Mouse (Mus musculus): ENCODE measurements around the gene Dpf3. TPM values are rescaled to one million over a fixed set of nuclear protein-coding genes. Genes with fewer than 3 reads are reported as not detected.

The Dpf3 gene
- total RNA-seq, 2 experiments from 2014 or later, result 27.4 to 29.4 TPM

DNA sequence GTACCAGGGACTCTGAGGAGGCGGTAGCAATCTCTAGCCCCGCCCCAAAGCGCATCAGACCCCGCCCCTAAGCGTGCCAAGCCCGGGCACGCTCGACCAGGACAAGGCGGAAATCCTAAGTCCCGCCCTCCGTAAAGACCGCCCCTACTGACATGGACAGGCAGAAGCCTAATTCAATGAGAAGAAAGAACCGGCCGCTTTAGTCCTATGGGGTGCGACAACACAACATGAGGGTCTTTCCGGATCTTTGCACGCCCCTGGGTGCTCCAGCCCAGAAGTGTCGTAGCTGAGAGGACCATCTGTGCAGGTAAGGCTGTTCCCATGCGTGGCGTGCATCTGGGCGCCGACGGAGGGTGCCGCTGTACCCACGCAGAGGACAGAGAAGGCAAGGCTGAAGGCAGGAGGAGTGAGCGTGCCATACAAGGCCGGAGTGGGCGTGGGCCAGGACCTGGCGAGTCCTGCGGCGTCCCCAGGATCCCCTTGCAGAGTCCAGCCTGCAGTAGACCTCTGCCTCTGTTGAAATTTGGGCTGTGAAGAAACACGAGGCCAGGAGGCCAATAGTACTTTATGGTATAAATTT is 32.9 kb upstream of the Dpf3 start, which contains the start of gene Dcaf4:
TSS of gene Dcaf4 (plus strand) at position 156 of the 580 bp plus-strand sequence.
- peak; percentile 31 for TF ChIP-seq CTCF (conservative IDR thresholded peaks at IDR 0.05)
- H3K27ac ChIP-seq, result peak within 1 kb of the TSS; percentile 84
- H3K4me3 ChIP-seq, result peak within 1 kb of the TSS; percentile 76
- peak; percentile 94 to 97 for DNase-seq (ENCODE audit: low spot score in 2 of 2)

DNA sequence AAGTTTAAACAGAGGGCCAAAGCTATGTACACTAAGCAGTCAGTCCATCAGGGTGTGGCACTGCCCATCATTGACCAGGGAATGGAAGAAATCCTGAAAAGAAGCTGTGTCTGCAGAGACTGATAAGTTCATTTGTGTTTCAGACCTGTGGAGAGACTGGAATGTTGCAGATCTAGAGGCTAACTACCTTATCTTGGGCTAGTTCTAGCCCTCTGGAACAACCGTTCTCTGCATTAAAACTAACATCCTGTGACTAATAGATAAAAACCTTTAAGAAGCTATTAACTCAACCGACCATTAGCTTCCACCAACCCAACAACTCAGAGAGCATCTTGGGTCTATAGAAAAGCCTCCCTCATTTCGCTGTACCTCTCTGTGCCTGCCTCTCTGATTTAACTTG is 30.1 kb upstream of the Dpf3 start:
- no peak for DNase-seq (ENCODE audit: low spot score in 2 of 2)
- Histone ChIP-seq H3K4me3 (no peak overlapping the region), H3K27ac (no peak overlapping the region)
- TF ChIP-seq CTCF (conservative IDR thresholded peaks at IDR 0.05), result no peak

DNA sequence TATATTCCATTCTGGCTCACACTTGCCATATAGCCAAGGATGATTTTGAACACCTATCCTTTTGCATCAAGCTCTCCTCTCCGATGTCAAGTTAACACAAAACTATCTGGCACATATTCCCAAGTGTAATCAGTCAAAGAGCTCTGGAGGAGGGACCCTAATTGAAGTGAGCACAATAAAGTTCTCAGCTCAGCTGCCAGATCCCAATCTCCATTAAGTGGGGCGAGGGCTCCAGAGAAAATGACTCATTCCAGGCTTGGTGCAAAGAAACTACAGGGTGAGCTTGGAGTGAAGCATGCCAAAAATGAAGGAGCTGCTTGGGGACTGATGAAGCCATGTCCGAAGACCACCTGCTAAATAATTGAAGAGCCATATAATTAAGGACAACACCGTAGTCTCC is 26.7 kb upstream of the Dpf3 start:
- no peak for TF ChIP-seq CTCF (conservative IDR thresholded peaks at IDR 0.05)
- Histone ChIP-seq H3K4me3 (no peak overlapping the region), H3K27ac (no peak overlapping the region)
- no peak for DNase-seq (ENCODE audit: low spot score in 2 of 2)

DNA sequence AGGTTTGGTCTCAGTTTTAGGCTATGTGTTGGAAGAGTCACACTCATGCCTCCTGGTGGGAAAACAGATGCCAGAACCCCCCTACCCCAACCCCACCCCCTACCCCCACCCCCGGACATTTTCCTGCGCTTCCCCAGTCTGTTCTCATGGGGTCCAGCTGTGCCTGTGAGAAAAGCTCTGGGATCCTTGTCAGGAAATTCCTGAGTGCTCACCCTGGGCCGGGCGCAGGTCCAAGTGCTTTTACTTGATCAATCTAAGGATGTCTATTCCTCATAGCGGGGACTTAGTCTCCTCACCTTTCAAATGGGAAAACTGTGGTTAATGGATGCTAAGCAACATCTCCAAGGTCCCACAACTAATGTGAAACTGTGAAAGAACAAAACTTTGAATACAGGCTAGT is 25.7 kb upstream of the Dpf3 start:
- Histone ChIP-seq H3K4me3 (no peak overlapping the region), H3K27ac (no peak overlapping the region)
- no peak for TF ChIP-seq CTCF (conservative IDR thresholded peaks at IDR 0.05)
- no peak for DNase-seq (ENCODE audit: low spot score in 2 of 2)

DNA sequence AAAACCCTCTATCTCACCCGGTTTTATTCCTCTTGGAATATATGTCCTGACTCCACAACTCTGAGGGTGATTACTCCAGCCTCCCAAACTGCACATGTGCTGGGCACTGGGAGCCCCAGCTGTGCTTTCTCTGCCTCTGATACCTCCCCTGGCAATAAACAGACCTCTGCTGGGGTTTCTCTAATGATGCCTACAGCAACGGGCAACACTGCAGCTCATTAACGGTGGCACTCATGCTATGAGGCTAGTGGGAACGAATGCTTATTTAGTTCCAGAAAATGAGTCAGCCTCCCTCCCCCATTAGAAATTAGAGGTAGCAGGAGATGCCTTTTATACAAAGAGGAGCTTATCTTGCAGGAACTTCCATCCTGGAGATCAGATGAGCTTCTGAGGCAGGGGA is 25.3 kb upstream of the Dpf3 start:
- Histone ChIP-seq H3K4me3 (no peak overlapping the region), H3K27ac (0 out of 2 replicates have a peak overlapping the region, but pooled peaks have one; percentile 4)
- no peak for TF ChIP-seq CTCF (conservative IDR thresholded peaks at IDR 0.05)
- no peak for DNase-seq (ENCODE audit: low spot score in 2 of 2)

DNA sequence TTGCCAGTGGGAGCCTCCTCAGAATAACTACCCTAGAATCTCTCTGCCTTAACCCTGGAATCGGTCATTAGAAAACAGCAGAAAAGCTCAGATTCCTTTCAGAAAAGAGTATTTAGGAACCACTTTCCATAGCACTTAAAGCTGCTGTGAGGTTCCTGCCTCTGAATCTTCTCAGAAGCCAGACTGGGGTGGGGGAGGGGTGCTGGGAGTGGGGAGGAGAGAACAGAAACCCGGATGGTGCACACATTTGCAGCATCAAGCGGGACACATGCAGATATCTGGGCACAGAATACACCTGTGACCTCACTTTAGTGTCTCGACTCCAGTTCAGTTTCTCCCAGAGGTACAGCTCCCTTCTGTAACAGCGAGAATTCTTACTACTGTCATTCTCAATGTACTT is 23.1 kb upstream of the Dpf3 start:
- TF ChIP-seq CTCF (conservative IDR thresholded peaks at IDR 0.05), result no peak
- Histone ChIP-seq H3K27ac (no peak overlapping the region), H3K4me3 (no peak overlapping the region)
- no peak for DNase-seq (ENCODE audit: low spot score in 2 of 2)

DNA sequence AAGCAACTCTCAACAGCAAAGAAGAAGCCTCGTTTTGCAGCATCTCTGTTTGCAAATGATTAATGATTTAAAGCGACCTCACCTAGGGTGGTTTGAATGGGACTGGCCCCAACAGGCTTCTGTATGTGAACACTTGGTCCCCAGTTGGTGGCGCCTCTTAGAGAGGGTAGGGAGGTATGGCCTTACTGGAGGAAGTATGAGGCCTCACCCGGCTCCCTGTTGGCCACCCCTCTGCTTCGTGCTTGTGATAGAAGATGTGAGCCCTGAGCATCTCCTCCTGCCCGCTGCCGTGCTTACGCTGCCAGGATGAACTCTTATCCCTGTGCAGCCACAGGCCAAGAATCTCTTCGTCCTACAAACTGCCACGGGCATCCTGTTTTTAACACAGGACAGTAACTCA is 19.0 kb upstream of the Dpf3 start:
- no peak for TF ChIP-seq CTCF (conservative IDR thresholded peaks at IDR 0.05)
- no peak overlapping the region for H3K4me3 ChIP-seq
- H3K27ac ChIP-seq, result no peak overlapping the region
- no peak for DNase-seq (ENCODE audit: low spot score in 2 of 2)

DNA sequence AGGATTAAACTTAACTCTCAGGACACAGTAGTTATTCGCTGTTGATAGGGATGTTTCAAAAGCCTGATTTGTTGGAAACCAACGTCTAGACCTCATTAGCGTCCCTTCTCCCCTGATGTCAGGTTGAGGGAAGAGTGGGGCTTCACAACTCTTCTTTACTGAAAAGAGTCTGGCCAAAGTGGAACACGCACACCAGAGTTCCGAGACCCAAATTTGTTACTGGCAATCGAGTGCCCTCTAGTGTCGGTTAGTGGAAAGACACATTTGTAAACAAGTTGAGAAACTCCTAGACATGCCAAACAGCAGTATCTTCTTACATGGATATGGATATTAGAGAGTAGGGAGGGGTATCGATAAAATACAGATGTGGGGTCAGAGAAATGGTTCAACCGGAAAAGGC is 14.7 kb upstream of the Dpf3 start:
- peak; percentile 66 to 82 for DNase-seq (ENCODE audit: low spot score in 2 of 2)
- Histone ChIP-seq H3K27ac (no peak overlapping the region), H3K4me3 (no peak overlapping the region)
- TF ChIP-seq CTCF (conservative IDR thresholded peaks at IDR 0.05), result peak; percentile 93

DNA sequence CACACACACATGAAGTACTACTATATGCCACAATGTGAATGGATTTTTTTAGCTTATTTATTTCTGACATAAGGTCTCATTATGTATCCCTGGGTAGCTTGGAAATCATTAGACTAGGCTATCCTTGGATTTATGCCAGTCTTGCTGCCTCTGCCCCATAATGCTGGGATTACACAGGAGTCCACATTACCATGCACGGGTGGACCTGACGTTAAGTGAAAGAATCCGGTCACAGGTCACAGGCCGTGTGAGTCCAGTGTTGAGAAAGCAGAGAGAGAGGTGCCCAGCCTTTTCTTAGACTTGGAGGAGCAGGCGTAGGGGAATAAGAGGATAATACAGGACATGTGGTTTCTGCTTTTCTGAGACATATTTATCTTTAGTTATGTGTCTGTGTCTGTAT is 11.7 kb upstream of the Dpf3 start:
- no peak overlapping the region for H3K27ac ChIP-seq
- no peak for TF ChIP-seq CTCF (conservative IDR thresholded peaks at IDR 0.05)
- no peak overlapping the region for H3K4me3 ChIP-seq
- DNase-seq (ENCODE audit: low spot score in 2 of 2), result no peak

DNA sequence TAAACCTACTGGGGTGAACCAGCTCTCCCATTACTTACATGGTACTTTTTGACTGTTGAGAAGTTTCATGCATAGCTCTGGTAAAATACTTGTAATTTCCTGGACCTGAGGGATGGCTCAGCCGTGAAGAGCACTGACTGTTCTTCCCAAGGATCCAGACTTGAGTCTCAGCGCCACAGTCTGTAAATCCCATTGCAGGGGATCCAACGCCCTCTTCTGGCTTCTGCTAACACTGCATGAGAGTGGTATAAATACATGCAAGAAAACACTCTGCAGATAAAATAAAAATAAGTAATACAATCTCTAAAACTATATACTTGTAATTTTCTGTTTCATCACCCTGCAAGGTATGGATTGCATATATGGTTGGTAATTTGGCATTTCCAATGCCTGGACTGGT is 10.4 kb upstream of the Dpf3 start:
- DNase-seq (ENCODE audit: low spot score in 2 of 2), result no peak
- H3K27ac ChIP-seq, result no peak overlapping the region
- no peak overlapping the region for H3K4me3 ChIP-seq
- peak; percentile 37 for TF ChIP-seq CTCF (conservative IDR thresholded peaks at IDR 0.05)

DNA sequence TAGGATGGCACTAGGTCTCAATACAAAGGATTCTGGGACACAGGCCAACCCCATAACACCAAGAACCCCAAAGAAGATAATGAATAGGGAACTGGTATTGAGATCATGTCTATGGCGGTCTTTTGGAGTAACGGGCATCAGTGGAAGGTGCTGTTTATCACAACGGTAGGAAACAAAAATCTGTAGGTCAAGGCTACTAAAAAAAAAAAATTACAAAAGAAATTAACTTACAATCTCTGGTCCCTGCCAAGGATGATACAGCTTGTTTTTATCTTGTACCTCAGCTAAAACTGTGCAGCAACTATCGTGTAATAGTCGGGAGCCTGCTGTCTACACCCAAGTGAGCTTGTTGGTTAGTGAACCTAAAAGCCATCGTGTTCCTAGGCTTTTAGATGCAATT is 9.2 kb upstream of the Dpf3 start:
- no peak for DNase-seq (ENCODE audit: low spot score in 2 of 2)
- no peak for TF ChIP-seq CTCF (conservative IDR thresholded peaks at IDR 0.05)

DNA sequence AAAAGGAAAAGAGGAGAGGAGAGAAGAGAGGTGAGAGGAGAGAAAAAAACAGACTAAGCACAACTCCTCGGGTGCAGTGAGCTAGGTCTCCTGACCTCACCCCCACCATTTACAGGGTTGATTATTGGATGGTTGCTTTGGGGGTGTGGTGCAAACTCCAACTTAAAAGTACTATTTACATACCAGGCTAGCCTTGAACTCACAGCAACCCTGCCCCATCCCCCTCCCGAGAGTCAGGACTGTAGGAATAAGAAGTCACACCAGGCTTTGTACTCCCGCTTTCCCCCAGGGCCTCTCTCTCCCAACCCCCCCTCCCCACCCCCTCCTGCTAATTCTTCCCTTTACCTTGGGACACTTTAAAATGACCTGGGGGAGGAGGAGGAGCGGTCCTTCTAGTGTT is 8.8 kb upstream of the Dpf3 start:
- H3K4me3 ChIP-seq, result no peak overlapping the region
- H3K27ac ChIP-seq, result no peak overlapping the region
- no peak for TF ChIP-seq CTCF (conservative IDR thresholded peaks at IDR 0.05)
- no peak for DNase-seq (ENCODE audit: low spot score in 2 of 2)

More for the DNA sequence above, 9.2 kb upstream of the Dpf3 start:
- Histone ChIP-seq H3K4me3 (no peak overlapping the region), H3K27ac (no peak overlapping the region)

DNA sequence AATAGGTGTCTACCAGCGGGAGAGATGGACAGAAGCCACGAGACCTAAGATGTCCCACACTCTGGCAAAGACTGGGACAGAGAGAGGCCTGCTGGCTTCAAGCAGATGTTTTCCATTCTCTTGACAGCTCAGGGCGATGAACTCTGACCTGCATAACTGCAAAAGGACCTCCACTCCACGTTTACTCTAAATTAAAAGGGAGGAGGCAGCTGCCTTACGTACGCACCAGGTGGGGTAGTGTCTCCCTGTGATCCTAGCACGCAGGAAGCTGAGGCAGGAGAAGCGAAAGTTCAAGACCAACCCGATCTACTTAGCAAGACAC is 8.4 kb upstream of the Dpf3 start:
- no peak for DNase-seq (ENCODE audit: low spot score in 2 of 2)
- Histone ChIP-seq H3K4me3 (no peak overlapping the region), H3K27ac (no peak overlapping the region)
- no peak for TF ChIP-seq CTCF (conservative IDR thresholded peaks at IDR 0.05)

DNA sequence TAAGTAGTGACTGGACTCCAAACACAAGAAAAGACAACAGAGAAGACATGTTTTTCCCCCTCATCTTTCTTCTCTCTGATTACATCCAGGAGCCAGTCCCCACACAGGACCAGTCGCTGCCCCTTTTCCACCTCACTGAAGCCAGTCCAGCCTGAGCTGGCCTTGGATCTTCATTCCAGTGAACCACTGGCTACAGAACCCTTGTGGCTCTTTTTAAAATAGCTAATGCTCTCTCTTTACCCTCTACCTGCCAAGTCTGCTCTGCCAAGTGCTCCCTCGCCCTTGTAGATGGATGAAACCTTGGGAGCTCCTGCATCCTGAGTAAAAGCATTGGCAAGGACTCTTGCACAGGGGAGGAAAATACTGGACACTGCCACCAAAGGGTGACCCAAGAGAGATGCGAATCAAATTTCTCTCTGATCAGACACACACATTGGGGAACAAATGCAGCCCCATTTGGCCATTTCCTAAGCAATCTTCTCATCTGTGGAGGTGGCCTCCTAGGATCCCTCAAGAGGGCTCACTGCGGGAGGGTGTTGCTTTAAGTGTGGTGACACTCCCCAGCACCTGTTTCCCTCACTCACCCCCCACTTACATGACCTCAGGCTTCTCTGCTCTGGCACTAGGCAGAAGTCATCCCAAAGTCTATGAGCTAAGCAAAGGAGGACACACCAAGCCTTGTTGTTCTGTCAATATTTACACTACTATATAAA is 7.9 kb upstream of the Dpf3 start:
- TF ChIP-seq CTCF (conservative IDR thresholded peaks at IDR 0.05), result no peak
- no peak for DNase-seq (ENCODE audit: low spot score in 2 of 2)
- Histone ChIP-seq H3K27ac (no peak overlapping the region), H3K4me3 (no peak overlapping the region)
